Mouse (Mus musculus) right cerebral cortex, postnatal 4 days (tissue): ENCODE data around the gene Setd1b.

Experiments used
- DNase-seq: peaks from one replicate; pipeline ENCODE4 v3.0.0-alpha.2; 2022

Setd1b gene

DNA sequence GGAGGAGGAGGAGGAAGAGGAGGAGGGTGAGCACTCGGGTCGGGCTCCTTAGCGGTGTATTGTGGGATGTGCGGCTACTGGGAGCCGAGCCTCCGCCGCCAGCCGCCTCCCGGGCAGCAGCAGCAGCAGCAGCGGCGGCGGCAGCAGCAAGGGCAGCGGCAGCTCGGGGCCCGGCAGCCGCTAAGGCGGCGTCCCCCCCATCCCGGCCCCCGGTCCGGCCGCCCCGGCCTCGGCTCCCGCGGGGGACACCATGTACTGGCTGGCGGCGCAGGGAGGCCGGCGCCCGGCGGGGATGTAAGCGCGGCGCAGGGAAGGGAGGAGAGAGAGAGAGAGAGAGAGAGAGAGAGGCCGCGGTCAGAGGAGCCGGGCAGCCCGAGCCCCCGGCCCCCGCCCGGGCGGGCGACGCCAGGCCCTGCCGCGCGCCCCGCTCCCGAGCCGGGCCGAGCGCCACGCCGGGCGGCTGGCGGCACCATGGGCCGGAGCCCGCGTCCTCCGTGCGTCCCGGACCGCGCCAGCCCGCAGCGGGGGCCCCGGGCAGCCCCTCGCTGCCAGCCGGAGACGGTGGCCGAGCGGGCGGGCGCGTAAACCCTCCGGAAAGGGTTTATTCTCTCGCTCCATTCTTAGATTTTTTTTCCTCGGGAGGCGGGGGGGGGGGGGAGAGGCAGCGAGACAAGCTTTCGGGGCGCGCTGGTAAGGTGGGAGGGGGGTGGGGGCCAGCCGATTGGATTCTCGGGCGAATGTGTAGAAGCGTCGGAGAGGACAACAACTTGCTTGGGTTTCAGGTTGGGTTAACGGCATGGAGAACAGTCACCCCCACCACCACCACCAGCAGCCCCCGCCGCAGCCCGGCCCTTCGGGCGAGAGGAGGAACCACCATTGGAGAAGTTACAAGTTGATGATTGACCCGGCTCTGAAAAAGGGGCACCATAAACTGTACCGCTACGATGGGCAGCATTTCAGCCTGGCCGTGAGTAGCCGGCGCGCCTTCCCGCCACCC lies at the start of gene Setd1b:
Gene Setd1b, plus strand, starts transcription at position 33 of the 997 bp plus-strand sequence.
- DNase-seq, result no peak

DNA sequence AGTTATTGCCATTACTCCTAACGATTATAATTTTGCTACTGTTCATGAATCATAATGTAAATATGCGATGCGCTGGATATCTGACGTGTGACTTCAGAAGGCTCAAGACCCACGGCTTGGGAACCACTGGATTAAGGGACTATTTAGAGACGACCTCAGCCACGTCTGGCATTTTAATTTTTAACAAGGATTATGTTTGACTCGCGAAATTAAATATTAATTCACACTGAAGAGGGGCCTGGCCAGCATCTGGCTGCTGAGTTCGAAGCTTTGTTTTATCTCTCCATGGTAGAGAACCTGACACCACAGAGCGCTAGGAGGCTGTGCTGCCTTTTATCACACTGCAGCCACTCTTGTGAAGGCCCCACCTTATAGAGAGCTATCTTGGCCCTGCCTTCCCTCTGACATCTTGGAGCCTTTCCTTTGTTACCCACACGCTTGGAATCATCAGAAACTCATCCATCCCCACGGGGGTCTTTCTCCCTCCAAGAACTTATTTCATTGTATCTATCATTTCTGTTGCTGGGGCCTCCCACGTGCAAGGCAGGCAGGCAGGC lies 48.8 kb upstream of the Setd1b start:
- DNase-seq, result no peak

DNA sequence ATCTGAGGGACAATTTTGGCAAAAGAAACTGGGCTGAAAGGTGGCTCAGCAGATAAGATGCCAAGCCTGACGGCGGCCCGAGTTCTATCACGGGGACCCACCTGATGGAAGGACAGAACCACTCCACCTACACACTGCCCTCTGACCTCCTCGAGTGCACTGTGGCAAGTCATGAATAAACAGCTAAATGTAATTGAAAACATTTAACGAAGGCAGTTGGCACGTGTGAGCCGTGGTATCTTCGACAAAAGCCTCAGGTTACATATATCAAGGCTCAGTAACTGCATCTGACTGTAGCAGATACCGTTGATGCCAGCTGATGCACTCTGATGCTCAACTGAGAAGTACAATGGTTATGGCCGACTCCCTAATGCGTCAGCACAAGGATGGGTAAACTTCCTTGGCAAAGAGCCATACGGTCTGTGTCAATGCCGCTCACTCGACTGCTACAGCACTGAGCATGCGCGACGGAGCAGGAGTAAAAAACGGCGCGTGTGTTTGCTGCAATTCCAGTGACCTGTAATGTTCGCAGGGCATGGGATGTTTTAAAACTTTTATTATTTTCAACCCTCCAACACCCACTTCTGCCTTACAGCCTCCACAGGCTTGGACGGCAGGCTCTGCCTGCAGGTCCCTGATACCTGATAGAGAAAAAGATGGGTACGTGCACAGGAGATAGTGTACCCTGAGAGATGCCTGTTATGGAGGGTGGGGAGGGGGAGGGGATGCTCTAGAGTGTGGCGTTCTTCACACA lies 47.6 kb upstream of the Setd1b start:
- DNase-seq, result no peak

DNA sequence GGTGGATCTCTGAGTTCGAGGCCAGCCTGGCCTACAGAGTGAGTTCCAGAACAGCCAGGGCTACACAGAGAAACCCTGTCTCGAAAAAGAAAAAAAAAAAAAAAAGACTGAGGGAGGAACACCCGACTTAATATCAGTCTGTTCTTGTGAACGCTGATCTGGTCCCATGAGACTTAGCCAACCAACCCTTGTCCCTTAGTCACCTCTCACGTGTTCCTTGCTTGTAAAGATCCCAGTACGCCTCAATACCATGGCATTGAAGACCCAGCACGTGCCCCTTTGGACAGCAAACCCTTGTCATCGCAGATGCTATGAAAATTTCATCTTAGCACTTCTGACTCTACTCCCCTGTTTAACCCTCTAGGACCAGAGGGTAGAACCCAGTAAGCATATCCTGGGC lies 45.7 kb upstream of the Setd1b start:
- no peak for DNase-seq

DNA sequence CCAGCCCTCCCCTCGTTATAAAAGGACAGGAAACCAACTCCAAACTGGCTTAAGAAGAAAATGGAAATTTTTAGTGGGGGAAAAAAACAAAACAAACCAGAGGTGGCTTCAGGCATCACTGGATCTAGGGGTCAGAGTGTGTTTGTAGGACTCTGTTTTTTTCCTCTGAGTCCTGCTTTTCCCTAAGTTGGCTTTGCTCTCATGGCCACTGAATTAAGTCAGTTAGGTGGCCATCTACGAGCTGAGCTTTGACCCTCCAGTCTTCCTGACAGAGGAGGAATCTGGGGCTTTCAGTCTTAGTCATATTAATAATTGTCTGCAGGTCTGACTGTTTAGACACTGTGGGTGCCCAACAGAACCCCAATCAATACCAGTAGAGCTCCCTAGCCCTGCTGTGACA lies 43.5 kb upstream of the Setd1b start:
- DNase-seq, result no peak

DNA sequence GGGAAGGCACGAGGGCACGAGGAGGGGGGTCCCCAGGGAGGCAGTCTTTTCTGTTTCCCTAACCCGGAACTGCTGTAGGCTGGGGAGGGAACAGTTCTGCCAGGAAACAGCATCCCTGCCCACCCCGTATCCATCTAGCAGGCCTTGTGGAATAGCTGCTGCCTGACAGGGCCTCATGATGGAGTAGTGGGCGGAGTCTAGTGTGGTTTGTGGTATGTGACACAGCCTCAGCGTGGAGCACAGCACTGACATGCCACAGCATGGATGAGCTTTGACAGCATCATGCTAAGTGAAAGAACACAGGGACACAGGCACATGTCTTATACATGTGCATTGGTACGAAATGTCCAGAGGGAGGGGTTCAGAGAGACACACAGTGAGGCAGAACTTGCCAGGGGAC lies 39.6 kb upstream of the Setd1b start:
- no peak for DNase-seq

DNA sequence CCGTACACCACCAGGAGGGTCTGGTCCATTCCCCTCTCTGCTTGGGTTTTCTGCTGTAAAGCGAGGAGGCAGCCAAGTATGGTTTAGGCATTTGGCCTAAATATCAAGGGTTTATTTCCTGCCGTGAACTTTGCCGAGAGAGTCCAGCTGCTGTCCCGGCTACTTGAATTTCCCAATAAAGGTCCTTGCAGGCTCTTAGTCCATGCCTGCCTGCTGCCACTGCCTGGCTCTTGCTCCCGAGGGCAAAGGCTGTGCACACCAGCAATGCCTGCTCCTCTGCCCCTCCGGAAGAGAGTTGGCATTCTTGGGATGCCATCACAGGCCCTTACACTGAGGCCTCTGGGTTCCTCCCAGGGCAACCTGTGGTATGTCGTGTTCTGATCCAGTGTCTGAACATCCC lies 38.4 kb upstream of the Setd1b start:
- DNase-seq, result no peak

DNA sequence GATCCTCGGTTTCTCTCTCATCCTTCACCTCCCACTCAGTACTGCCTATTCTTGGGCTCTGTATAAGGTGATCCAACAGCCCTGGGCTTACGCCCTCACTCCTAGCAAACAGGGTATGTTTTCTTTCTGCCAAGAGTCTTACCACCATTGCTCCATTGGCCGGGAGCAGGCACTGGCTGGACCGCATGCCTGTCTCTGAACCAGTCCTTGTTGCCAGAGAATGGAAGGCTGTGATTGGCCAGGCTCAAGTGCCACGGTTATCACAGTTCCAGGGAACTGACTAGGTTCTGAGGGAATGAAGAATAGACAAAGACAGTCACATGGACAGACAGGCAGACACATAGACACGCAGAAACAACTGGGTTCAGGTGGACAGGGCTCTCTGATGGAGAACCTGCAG lies 37.2 kb upstream of the Setd1b start:
- no peak for DNase-seq

DNA sequence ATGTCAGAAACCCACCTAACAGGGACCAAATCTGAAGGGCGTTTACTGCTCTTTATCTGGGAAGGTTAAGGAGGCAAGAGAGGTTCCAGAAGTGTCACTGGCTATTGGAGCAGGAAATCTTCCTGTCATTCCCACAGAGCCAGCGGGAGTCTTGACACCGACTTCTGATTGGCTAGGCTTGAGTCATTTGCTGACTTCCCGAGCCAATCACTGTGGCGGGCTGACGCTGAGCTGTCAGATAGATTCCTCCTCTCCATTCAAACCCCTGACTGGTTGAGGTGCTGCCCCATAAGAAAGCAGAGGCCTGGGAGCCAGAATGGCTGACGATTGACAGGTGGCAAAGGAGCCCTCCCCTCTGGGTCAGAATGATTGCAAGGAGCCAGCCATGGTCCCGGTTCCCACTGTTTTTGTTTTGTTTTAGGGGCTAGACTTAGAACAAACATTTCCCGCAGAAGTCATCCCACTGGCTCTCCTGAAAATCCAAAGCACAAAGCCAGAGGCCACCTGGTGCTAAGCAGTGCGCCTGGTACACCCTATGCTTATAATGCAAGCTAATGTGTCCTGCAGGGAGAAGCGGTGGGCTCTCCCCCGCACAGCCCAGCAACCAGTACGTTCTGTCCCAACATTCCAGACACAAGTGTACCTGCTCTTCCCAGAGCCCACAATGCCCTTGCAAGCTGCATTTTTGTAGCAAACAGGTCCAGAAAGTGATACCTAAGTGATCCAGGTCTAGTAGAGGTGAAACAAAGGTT lies 32.4 kb upstream of the Setd1b start:
- no peak for DNase-seq

DNA sequence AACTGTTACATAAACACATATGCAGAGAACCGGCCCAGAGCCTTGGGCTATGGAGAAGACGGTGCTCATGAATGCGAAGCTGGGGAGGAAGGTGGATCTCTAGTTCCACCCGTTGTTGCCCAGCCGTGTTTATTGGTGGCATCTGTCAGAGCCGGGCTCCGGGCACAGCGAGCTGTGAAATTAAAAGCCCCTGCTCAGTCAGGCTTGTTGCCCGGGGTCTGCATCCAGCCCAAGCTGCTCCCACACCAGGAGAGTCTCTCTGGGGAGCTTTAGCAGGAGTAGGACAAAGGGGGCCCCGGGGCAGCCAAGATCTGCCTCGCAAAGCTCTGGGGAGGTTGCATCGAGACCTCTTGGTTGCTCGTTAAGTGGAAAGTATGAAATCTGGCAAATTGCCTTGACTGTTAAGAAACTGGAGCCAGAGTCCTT lies 31.7 kb upstream of the Setd1b start:
- DNase-seq, result no peak

DNA sequence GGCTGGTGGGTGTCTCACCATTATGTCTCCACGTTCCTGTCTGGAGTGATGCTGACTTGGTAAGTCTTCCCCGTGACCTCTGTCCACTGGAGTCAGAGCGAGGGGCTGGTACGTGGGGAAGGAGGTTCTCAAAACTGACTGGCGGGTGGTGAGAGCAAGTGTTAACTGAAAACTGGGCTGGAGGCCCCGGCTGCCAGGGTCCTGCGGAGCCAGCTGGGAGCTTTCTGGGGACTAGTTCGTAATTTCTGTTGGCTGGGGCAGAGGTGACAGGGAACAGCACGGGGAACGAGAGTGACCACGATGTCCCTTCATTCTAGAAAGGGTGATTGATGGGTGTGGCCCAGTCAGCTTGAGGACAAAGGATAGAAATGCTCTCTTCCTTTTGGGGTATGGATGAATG lies 27.9 kb upstream of the Setd1b start:
- DNase-seq, result no peak

DNA sequence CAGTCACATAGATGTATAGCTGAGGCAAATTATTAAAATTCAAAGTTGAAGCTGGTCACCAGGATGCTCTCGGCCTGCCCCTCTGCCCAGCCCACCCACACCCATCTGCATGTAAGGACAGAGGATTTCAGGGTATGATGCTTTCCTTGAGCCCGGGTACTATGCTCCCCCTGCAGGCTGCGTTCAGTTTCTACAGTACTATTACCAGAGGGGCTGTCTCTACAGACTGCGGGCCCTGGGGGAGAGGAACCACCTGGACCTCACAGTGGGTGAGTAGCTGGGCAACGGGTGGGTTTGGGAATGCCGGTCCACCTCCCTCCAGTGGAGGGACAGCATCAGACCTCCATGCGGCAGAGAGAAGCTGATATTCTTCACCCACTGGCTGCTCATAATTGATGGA lies 27.1 kb upstream of the Setd1b start:
- peak; percentile 58 for DNase-seq

DNA sequence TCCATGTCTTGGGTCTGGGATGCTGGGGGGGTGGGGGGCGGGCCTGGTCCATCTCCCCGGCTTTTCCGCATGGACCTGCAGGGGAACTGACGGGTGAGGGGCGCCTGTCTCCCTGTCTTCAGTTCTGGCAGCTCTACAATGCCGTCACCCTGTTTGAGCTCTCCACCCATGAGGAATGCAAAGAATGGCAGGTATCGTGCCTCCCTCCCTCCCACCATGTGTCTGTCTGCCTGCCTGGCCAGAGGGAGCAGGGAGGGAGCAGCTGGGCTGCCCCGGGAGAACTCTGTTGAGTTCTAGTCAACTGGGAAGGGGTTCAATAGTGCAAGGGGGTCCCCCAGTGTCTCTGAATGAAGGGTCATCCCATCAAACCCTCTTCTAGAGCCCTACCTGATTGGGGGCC lies 25.9 kb upstream of the Setd1b start:
- DNase-seq, result no peak

DNA sequence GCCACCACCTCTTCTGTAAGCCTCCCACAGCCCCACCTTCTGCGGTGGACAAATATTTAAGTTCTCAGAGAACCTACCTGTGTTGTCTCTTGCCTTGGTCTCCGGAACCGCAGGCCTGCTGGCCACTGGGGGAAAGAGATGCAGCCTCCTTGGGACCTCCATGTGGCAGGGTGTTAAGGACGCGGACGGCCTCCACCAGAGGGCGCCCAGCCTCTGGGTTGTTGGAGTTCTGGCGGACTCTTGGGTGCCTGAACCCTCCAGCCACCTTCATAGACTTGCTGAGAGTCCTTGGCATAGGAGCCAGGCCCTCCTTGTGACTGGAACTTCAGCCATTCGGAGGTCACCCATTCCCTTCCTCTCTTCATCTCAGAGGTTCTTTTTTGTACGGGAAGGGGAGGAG lies 24.7 kb upstream of the Setd1b start:
- peak; percentile 80 for DNase-seq

DNA sequence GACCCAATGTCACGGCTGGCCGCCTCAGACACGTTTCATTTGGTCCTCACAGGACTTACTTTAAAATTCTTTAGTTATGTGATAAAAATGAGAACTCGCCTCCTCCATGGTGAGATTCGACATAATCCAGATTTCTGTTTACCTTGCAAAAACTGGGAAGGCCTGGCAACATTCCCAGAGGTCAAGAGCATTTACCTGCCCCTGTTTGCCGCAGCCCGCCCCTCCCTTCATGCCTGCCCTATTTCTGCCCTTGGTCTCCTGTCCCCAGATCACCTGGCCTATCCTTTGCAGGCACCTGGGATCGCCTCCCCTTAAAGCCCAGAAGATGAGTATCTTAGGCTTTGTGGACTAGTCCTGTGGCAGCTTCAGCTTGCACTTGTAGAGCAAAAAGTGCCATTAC lies 24.2 kb upstream of the Setd1b start:
- DNase-seq, result no peak

DNA sequence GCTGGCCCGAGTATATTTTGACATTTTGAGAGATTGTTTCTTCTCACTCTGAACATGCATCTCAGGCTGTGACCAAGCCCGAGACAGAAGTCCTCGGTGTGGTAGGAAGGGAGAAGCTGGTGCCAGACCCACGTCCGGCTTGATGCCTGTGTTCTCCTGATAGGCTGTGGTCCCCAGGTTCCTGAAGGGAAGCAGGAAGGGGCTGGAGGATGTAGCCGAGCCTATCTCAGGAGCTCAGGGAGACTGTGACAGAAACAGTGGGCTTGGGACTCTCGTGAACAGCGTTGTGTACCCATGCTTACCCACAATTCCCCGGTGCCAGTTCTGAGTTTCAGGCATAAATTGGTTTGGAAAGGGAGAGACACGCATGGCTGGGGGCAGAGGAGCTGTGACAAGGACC lies 23.2 kb upstream of the Setd1b start:
- no peak for DNase-seq

DNA sequence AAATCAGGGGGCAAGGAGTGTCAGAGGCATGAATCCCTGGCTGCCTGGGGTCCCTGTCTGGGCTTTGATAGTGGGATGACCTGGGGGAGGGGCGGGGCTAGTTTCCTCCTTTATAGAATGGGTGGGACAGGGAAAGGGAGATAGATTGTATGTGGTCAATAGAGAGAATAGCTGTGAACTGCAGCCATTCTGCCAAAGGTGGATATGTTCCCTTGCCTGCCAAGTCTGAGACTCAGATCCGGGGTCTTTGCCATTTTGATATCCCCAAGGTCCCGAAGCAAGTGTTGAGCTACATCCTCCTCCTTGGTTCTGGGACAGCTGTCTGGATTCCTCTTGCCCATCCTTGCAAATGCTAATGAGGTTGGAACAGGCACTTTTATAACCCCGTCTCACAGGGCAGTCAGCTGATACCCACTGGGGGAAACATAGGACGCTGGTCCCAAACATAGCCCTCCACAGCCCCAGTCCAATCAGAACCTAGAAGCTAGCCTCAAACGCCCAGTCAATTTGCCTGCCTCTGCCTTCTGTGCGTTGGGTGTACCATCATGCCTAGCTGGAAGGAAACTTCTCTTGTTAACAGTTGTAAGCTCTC lies 21.3 kb upstream of the Setd1b start:
- DNase-seq, result no peak

DNA sequence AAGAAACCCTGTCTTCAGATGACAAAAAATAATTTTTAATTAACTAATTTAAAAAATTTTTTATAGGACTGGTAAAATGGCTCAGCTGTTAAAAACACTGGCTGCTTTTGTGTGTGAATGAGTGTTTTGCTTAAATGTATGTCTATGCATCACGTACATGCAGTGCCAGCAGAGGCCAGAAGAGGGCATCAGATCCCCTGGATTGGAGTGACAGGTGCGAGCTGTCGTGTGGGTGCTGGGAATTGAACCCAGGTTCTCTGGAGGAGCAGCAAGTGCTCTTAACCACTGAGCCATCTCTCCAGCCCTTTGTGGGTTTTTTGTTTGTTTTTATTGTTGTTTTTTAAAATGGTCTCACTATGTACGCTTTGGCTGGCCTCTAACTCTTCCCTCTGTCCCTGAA lies 19.8 kb upstream of the Setd1b start:
- no peak for DNase-seq

DNA sequence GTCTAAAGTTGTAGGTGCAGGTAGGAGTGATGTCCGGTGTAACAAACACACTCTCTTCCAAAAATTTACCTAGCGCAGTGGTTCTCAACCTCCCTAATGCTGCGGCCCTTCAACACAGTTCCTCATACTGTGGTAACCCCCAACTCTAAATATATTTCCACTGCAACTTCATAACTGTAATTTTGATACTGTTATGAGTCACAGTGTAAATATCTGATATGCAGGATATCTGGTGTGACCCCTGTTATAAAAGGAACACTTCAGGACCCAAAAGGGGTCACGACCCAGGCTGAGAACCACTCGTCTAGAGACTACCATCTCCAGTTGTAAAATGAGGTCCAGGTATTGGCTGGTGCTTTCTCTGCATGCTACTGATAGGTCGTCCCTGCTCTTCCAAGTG lies 16.9 kb upstream of the Setd1b start:
- no peak for DNase-seq

DNA sequence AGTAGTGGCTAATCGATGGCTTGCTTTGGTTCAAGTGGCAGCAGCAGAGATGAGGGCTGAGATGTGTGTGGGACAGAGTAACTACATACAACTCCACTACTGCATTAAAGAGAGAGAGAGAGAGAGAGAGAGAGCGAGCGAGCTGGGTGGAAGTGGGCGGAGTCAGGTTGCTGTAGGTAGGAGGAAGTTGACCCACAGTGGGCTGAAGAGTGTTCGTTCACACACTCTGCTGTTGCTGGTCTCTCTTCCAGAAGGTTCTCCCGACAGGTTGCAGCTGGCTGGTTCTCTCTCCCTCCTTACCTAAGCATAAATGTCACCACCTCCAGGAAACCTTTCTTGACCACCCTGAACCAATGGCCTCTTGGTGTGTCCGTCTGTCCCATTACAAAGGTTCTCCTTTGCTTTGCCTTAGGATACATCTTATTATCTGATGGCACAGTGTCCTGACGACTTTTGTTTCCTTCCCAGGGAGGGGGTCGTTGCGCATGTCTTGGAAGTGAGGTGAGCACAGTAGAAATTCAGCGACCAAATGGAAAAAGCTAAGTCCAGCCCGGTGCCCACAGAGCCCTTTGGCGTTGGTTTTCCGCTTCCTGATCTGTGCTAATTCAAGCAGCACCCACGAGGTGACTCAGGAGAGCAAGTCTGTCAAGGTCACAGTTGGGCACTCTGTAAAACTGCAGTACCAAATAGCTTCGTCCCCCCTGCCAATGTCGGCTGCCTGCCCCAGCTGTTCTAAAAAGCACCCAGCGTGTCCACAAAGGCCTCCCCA lies 16.2 kb upstream of the Setd1b start:
- no peak for DNase-seq

DNA sequence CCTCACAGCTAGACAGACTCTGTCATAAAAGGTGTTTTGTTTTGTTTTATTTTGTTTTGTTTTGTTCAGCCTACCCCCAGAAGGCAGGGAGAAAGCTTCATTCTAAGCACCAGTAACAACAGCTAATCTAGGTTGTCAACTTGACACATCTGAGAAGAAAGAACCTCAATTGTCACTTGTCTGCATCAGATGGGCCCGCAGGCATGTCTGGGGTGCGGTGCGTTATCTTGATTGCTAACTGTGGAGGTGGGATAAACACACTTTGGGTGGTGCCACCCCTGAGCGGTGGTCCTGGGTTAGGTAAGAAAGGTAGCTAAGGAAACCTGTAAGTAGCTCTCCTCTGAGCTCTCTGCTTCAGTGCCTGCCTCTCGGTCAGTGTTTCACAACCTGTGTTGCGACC lies 15.0 kb upstream of the Setd1b start:
- DNase-seq, result no peak
